Mouse (Mus musculus) B cell, adult 2 months (primary cell): Measurements from ENCODE around the gene Tmbim6.
A peak's percentile ranks its signal among the peaks of the same experiment; 100 is the strongest.

Source experiments
- DNase-seq, 2 experiments: peaks; one replicate each; pipeline ENCODE4 v3.0.0; 2022

Tmbim6 gene

DNA sequence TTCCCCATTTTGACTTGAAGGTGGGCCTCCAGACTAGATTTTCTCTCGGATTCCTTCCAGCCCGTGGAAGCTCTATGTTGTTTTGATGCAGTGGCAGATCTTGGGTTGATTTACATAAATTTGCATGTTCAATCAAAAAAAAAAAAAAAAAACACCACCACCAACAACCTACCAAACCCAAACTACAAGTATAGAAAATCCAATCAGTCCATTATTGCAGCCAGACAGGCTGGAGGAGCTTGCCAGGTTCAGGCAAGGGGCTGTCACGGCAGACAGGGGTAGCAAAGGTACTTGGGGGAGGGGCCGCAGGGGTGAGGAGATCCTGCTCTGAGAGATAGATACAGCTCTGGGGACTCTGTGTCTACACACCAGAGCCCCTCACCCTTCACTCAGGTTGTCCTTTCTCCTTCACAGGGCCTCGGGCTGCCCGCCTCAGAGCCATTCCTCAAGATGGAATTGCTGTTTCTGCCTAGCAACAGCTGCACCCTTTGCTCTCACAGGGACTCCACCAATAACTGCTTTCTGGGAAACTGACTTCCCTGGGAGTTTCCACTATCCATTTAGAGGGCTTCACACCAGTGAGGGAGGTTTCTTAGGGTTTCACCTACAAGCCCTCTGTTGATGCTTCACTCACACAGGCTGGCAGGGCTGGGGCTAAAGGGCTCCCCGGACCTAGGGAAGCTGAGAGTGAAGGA is 62.0 kb downstream of the Tmbim6 start:
- DNase-seq, result no peak

DNA sequence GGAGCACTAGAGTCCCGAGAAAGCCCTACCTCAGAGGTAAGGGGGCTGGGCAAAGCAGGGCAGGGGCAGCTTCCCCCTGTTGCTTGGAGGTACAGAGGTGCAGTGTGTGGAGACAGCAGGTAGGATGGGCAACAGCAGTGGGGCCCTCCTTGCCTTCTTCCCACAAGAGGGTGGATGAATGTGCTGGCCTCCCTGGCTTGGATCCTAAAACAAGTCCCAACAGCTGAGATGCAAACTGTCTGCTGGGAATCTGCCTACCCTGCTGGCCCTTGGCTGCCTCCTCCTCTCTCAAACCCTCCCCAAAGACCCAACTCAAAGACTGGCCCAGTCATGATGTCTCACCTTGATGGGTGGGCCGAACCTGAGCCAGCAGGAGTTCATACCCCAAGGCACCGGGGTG is 62.7 kb downstream of the Tmbim6 start:
- DNase-seq, result no peak

DNA sequence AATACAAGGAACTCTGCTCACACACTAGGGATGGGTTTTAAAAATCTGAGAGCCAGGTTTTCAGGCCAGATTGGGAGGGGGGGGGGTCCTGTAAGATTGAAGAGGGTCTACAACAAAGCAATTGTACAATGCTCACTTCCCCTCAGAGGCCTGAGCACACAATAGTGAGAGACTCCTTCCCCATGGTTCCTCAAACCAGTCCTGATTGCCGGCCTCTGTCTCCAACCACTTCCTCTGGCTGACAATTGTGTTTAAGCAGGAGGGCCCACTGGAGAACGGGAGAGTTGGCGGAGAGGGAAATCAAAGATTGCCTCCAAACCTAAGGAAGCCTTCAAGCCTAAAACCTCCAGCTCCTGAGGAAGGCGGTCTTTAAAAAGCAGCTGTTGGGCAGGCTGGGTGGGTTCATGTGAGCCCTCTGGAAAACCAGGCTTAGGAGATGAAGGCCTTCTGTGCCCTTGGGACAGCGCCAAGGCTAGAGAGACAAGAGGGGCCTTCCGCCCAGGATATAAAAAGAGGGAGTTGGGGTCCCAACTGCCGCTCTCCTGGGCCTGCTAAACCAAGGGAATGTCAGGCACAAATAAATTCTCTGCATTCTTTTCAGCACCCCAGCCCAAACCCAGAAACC is 63.8 kb downstream of the Tmbim6 start:
- no peak for DNase-seq

DNA sequence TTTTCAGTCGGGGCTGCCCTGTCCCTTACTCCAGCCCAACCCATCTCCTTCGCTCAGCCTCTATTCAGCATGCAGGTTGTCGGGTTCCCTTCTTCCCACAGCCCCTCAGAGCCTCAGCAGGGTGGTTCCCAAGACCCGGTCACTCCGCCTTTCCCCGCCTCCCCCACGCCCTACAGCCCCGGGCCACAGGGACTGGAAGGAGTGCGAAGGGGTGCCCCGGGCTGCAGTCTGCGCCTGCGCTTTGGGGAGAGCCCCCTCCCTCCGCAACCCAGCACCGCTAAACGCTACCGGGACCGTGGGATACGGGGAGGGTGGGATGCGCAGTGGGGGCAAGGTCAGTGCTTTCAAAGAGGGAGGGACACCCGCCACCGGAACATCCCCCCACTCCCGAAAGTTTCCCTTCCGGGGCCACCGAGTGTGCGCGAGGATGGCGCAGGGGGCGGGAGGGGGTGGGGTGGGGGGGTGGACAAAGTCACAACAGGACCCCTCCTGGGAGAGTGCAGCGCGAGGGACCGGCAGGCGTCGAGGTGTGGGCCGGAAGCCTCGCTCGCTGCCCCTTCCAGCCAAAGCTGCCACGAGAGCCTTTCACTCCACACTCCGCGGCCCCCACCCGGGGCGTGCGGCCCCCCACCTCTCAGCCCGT is 64.4 kb downstream of the Tmbim6 start:
- DNase-seq, result peak; percentile 37 to 40

DNA sequence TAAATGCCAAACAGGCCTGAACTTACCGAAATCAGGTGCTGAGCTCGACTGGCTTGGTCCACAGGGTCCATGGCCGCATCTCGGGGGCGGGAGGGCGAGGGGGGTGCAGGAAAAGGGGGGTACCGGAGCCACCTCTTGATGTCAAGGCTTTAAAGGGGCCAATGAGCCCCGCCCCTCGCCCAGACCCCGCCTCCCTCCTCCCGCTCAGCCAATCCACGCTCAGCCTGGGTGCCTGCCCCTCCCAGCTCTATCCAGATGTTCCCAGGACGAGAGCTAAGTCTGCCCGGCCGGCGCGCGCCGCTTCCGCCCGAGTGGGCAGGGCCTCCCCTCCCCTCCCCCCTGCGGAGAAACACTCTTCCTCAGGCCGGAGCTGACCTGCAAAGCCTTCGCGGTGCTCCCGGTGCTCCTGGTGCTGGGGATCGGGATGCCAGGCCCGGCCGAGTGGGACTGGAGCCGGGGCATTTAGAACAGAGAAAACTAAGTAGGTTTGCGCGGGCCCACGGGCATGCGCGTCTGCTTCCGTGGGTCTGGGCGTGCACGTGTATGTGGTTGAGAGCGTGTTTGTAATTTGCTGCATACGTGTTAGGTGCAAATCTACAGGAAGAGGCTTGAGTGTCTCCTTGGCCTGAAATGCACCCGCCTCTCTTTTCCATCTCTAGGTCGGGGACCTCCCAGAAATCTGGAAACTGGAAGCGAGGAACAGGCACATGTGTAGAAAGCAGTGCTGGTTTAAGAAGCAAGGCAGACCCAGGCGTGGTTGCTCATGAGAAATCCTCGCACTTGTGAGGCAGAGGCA is 65.1 kb downstream of the Tmbim6 start, which contains the start of gene Nckap5l:
Gene Nckap5l (minus strand): TSS at position 143 of the 796 bp plus-strand sequence.
- DNase-seq, result peak; percentile 86 to 88
